Mouse (Mus musculus): ENCODE results near the gene Sgta.

- TF ChIP-seq POLR2A (IDR thresholded peaks at IDR 0.05; ENCODE audit: control insufficient read depth, extremely low read depth, insufficient read depth, low read length, poor library complexity): no peak
- TF ChIP-seq CTCF (IDR thresholded peaks at IDR 0.05; ENCODE audit: borderline replicate concordance, control insufficient read depth, extremely low read depth, insufficient read depth, low read length, poor library complexity): peak; percentile 71; the same call in 1 of the 2 replicates
Observed at GRCm38 (mm10) chr10:81041458-81042175, 18.4 kb downstream of the Sgta start.
